Mouse (Mus musculus) heart, embryonic 16.5 days (tissue): ENCODE measurements at regions not wholly inside any gene's neighbourhood (a gene's known extent, or its start where the extent isn't known, plus 50 kb on each side); places are given as distances from the start of the nearest gene placed in this dataset.

Experiments
- ATAC-seq: fragments of 200-750 bp; cut with Nextera tagmentation; replicated peaks from 2 replicates; pipeline ENCODE4 v1.8.0; 2017; ENCODE audit warnings: moderate number of reproducible peaks; ENCODE audit not compliant: insufficient read depth, low FRiP score; ENCODE audit errors: extremely low read depth
- H3K27ac ChIP-seq: fragments of 300-500 bp; sonication (generic); 2 replicates; pipeline ENCODE4 v1.5.1; 2014; ENCODE audit warnings: mild to moderate bottlenecking, low read length, control low read depth, moderate library complexity
- H3K27me3 ChIP-seq: fragments of 300-500 bp; sonication (generic); 2 replicates; pipeline ENCODE4 v1.6.1; 2014; ENCODE audit warnings: low read length, mixed read lengths; ENCODE audit not compliant: control insufficient read depth, insufficient read depth
- H3K36me3 ChIP-seq: fragments of 300-500 bp; sonication (generic); 2 replicates; pipeline ENCODE4 v1.6.1; 2014; ENCODE audit not compliant: control insufficient read depth, insufficient read depth
- H3K4me1 ChIP-seq: fragments of 300-500 bp; sonication (generic); 2 replicates; pipeline ENCODE4 v1.6.1; 2014; ENCODE audit warnings: low read length, mixed read lengths; ENCODE audit not compliant: control insufficient read depth, insufficient read depth
- H3K4me2 ChIP-seq: fragments of 300-500 bp; sonication (generic); 2 replicates; pipeline ENCODE4 v1.6.1; 2014; ENCODE audit warnings: low read depth, mild to moderate bottlenecking, control low read depth, low read length
- H3K4me3 ChIP-seq: fragments of 300-500 bp; sonication (generic); 2 replicates; pipeline ENCODE4 v1.5.1; 2014; ENCODE audit warnings: mild to moderate bottlenecking, control low read depth, low read length
- H3K9ac ChIP-seq: fragments of 300-500 bp; sonication (generic); 2 replicates; pipeline ENCODE4 v1.6.1; 2014; ENCODE audit warnings: low read length, control low read depth
- H3K9me3 ChIP-seq: fragments of 300-500 bp; sonication (generic); replicated peaks from 2 replicates; pipeline ENCODE4 v1.6.1; 2016; ENCODE audit warnings: low read length; ENCODE audit not compliant: control insufficient read depth
- whole genome bisulfite sequencing: fragments of 180-500 bp; shearing (Covaris S2); extraction: QIAGEN DNeasy Blood & Tissue Kit; methylation state at CpG from one replicate; pipeline ENCODE4 v1.1.7; 2014; 5-methylcytosine and 5-hydroxymethylcytosine counted together

- Histone ChIP-seq H3K36me3 (no peaks in the 10 kb centered on the region), H3K9me3 (no peaks in the 10 kb centered on the region), H3K9ac (no peak overlapping the region), H3K4me1 (no peaks in the 10 kb centered on the region), H3K27me3 (no peaks in the 10 kb centered on the region), H3K4me3 (no peak overlapping the region), H3K27ac (no peak overlapping the region), H3K4me2 (no peak overlapping the region)
- no peak for ATAC-seq
- WGBS, result 57% methylated on average over 10 of the region's 10 CpGs
Observed at GRCm38 (mm10) chr6:141126614-141127396, 122.3 kb upstream of the Pde3a start.

GRCm38 (mm10) chr6:141129596-141129995 lies 119.5 kb upstream of the Pde3a start:
- Histone ChIP-seq H3K27ac (no peak overlapping the region), H3K4me2 (no peak overlapping the region), H3K36me3 (no peaks in the 10 kb centered on the region), H3K9me3 (no peaks in the 10 kb centered on the region), H3K4me1 (no peaks in the 10 kb centered on the region), H3K9ac (no peak overlapping the region), H3K4me3 (no peak overlapping the region), H3K27me3 (no peaks in the 10 kb centered on the region)
- WGBS, result 51% methylated on average over 1 of the region's 1 CpGs
- ATAC-seq, result no peak

GRCm38 (mm10) chr6:141134176-141134575 lies 114.9 kb upstream of the Pde3a start:
- no peaks in the 10 kb centered on the region for H3K27me3 ChIP-seq
- H3K4me2 ChIP-seq, result no peak overlapping the region
- ATAC-seq, result no peak
- H3K9me3 ChIP-seq, result no peaks in the 10 kb centered on the region
- H3K4me3 ChIP-seq, result no peak overlapping the region
- 35% methylated on average over 6 of the region's 6 CpGs for WGBS
- H3K9ac ChIP-seq, result no peak overlapping the region
- no peaks in the 10 kb centered on the region for H3K4me1 ChIP-seq
- no peaks in the 10 kb centered on the region for H3K36me3 ChIP-seq
- H3K27ac ChIP-seq, result no peak overlapping the region

- WGBS, result 75% methylated on average over 12 of the region's 12 CpGs
- Histone ChIP-seq H3K36me3 (no peaks in the 10 kb centered on the region), H3K4me2 (no peak overlapping the region), H3K9me3 (no peaks in the 10 kb centered on the region), H3K9ac (no peak overlapping the region), H3K4me3 (no peak overlapping the region), H3K27me3 (no peaks in the 10 kb centered on the region), H3K4me1 (no peaks in the 10 kb centered on the region), H3K27ac (no peak overlapping the region)
- no peak for ATAC-seq
Observed at GRCm38 (mm10) chr6:141136664-141137375, 112.2 kb upstream of the Pde3a start.

- Histone ChIP-seq H3K27ac (no peak overlapping the region), H3K4me3 (peak overlapping the region; percentile 17), H3K36me3 (no peaks in the 10 kb centered on the region), H3K4me1 (no peaks in the 10 kb centered on the region), H3K9ac (no peak overlapping the region), H3K4me2 (peak overlapping the region; percentile 36), H3K9me3 (no peaks in the 10 kb centered on the region), H3K27me3 (no peaks in the 10 kb centered on the region)
- no peak for ATAC-seq
- WGBS, result 53% methylated on average over 22 of the region's 22 CpGs
Observed at GRCm38 (mm10) chr6:141141016-141141415, 108.1 kb upstream of the Pde3a start.

- H3K4me3 ChIP-seq, result no peak overlapping the region
- ATAC-seq, result no peak
- no peaks in the 10 kb centered on the region for H3K9me3 ChIP-seq
- H3K36me3 ChIP-seq, result no peaks in the 10 kb centered on the region
- no peak overlapping the region for H3K4me2 ChIP-seq
- H3K27ac ChIP-seq, result no peak overlapping the region
- H3K4me1 ChIP-seq, result no peaks in the 10 kb centered on the region
- H3K9ac ChIP-seq, result no peak overlapping the region
- WGBS, result 70% methylated on average over 5 of the region's 5 CpGs
- no peaks in the 10 kb centered on the region for H3K27me3 ChIP-seq
Observed at GRCm38 (mm10) chr6:141148417-141149169, 100.5 kb upstream of the Pde3a start.

- Histone ChIP-seq H3K27ac (no peak overlapping the region), H3K36me3 (no peaks in the 10 kb centered on the region), H3K4me1 (no peaks in the 10 kb centered on the region), H3K9ac (no peak overlapping the region), H3K27me3 (no peaks in the 10 kb centered on the region), H3K4me2 (no peak overlapping the region), H3K9me3 (no peaks in the 10 kb centered on the region), H3K4me3 (no peak overlapping the region)
- no peak for ATAC-seq
- 80% methylated on average over 12 of the region's 12 CpGs for WGBS
Observed at GRCm38 (mm10) chr6:141149170-141149917, 99.7 kb upstream of the Pde3a start.

- Histone ChIP-seq H3K27ac (no peak overlapping the region), H3K4me3 (no peak overlapping the region), H3K9me3 (0 out of 2 replicates have a peak, but pooled peaks cover 2% of the 10 kb centered on the region), H3K36me3 (no peaks in the 10 kb centered on the region), H3K4me2 (no peak overlapping the region), H3K9ac (no peak overlapping the region), H3K4me1 (no peaks in the 10 kb centered on the region), H3K27me3 (no peaks in the 10 kb centered on the region)
- no peak for ATAC-seq
- WGBS, result 66% methylated on average over 5 of the region's 5 CpGs
Observed at GRCm38 (mm10) chr6:141159326-141159725, 89.7 kb upstream of the Pde3a start.
